Mouse (Mus musculus) liver, postnatal 0 days (tissue): ENCODE measurements at regions not wholly inside any gene's neighbourhood (a gene's known extent, or its start where the extent isn't known, plus 50 kb on each side); places are given as distances from the start of the nearest gene placed in this dataset.

Experiments used
- CTCF ChIP-seq: sonication (generic); IDR thresholded peaks from 2 replicates; pipeline ENCODE4 v1.5.1; 2016; ENCODE audit warnings: antibody characterized with exemption, low read depth
- EP300 ChIP-seq: IDR thresholded peaks from 2 replicates; pipeline ENCODE4 v1.6.1; 2016; ENCODE audit warnings: antibody characterized with exemption, low read depth, mild to moderate bottlenecking

GRCm38 (mm10) chr12:94831400-94831799 lies 860.6 kb upstream of the Flrt2 start:
- no peak for TF ChIP-seq CTCF
- no peak for TF ChIP-seq EP300
